Mouse (Mus musculus): Measurements from ENCODE around the gene Baiap2. TPM values are rescaled to one million over a fixed set of nuclear protein-coding genes. Genes with fewer than 3 reads are reported as not detected.

The Baiap2 gene
- total RNA-seq (2021) = 100 to 1,000 TPM; 259 to 273 TPM

GRCm38 (mm10) chr11:119942727-119943427 is at the start of gene Baiap2:
TSS of gene Baiap2 (plus strand) at chr11:119942763.
- peak; percentile 97 to 99 for DNase-seq (ENCODE audit: low spot score in 2 of 2)
- intact Hi-C loops (cut with DNase I) = loop anchor here (2.0 kb wide), 2 partner anchors 18 to 48 kb away; no protein-coding TSS in a partner anchor

- DNase-seq (ENCODE audit: low spot score in 2 of 2) = no peak
- intact Hi-C loops (cut with DNase I) = no loop called here
These were observed 48.8 kb upstream of the Baiap2 start for GRCm38 (mm10) chr11:119893667-119894236.

GRCm38 (mm10) chr11:119894634-119895033 is 47.9 kb upstream of the Baiap2 start:
- no peak for DNase-seq (ENCODE audit: low spot score in 2 of 2)
- intact Hi-C loops (cut with DNase I) = no loop called here

GRCm38 (mm10) chr11:119897041-119897440 is 45.5 kb upstream of the Baiap2 start:
- DNase-seq (ENCODE audit: low spot score in 2 of 2) = no peak
- intact Hi-C loops (cut with DNase I) = no loop called here

- no peak for DNase-seq (ENCODE audit: low spot score in 2 of 2)
- intact Hi-C loops (cut with DNase I) = no loop called here
These were observed 43.6 kb upstream of the Baiap2 start for GRCm38 (mm10) chr11:119898976-119899375.

GRCm38 (mm10) chr11:119901174-119901573 is 41.4 kb upstream of the Baiap2 start:
- intact Hi-C loops (cut with DNase I) = loop anchor here (10.0 kb wide), 1 partner anchor 596 kb away; the partner anchor contains the start of genes Card14 and Eif4a3
- DNase-seq (ENCODE audit: low spot score in 2 of 2) = no peak

GRCm38 (mm10) chr11:119902891-119903290 is 39.7 kb upstream of the Baiap2 start:
- intact Hi-C loops (cut with DNase I) = loop anchor here (10.0 kb wide), 1 partner anchor 598 kb away; the partner anchor contains the start of genes Card14 and Eif4a3
- DNase-seq (ENCODE audit: low spot score in 2 of 2) = no peak

GRCm38 (mm10) chr11:119904621-119905286 is 37.8 kb upstream of the Baiap2 start:
- DNase-seq (ENCODE audit: low spot score in 2 of 2) = peak; percentile 79 to 86
- intact Hi-C loops (cut with DNase I) = loop anchor here (1.0 to 10.0 kb wide), 3 partner anchors 387 to 600 kb away; partner anchors contain the start of genes Card14 and Eif4a3

GRCm38 (mm10) chr11:119905794-119906193 is 36.8 kb upstream of the Baiap2 start:
- DNase-seq (ENCODE audit: low spot score in 2 of 2) = peak in 1 of 2 experiments; percentile 60

GRCm38 (mm10) chr11:119907006-119907650 is 35.4 kb upstream of the Baiap2 start:
- DNase-seq (ENCODE audit: low spot score in 2 of 2) = peak; percentile 42 to 87
- intact Hi-C loops (cut with DNase I) = loop anchor here (2.0 to 10.0 kb wide), 3 partner anchors 110 to 602 kb away; partner anchors contain the start of genes Card14 and Eif4a3

More at GRCm38 (mm10) chr11:119905794-119906193, 36.8 kb upstream of the Baiap2 start:
- intact Hi-C loops (cut with DNase I) = loop anchor here (1.0 to 10.0 kb wide), 4 partner anchors 109 to 601 kb away; partner anchors contain the start of genes Card14 and Eif4a3

- intact Hi-C loops (cut with DNase I) = loop anchor here (2.0 to 10.0 kb wide), 3 partner anchors 111 to 603 kb away; partner anchors contain the start of genes Card14 and Eif4a3
- DNase-seq (ENCODE audit: low spot score in 2 of 2) = no peak
These were observed 34.9 kb upstream of the Baiap2 start for GRCm38 (mm10) chr11:119907711-119908110.

GRCm38 (mm10) chr11:119909436-119909835 is 33.1 kb upstream of the Baiap2 start:
- peak; percentile 66 to 77 for DNase-seq (ENCODE audit: low spot score in 2 of 2)

GRCm38 (mm10) chr11:119912845-119913244 is 29.7 kb upstream of the Baiap2 start:
- intact Hi-C loops (cut with DNase I) = loop anchor here (2.0 kb wide), 1 partner anchor 188 kb away; no protein-coding TSS in a partner anchor
- no peak for DNase-seq (ENCODE audit: low spot score in 2 of 2)

More at GRCm38 (mm10) chr11:119909436-119909835, 33.1 kb upstream of the Baiap2 start:
- intact Hi-C loops (cut with DNase I) = loop anchor here (1.0 to 10.0 kb wide), 3 partner anchors 82 to 605 kb away; partner anchors contain the start of genes Card14 and Eif4a3

GRCm38 (mm10) chr11:119913291-119913934 is 29.1 kb upstream of the Baiap2 start, which contains the start of gene Chmp6:
TSS of gene Chmp6 (plus strand) at chr11:119913441.
- intact Hi-C loops (cut with DNase I) = loop anchor here (2.0 kb wide), 1 partner anchor 187 kb away; no protein-coding TSS in a partner anchor
- peak; percentile 90 to 94 for DNase-seq (ENCODE audit: low spot score in 2 of 2)

GRCm38 (mm10) chr11:119913935-119914314 is 28.6 kb upstream of the Baiap2 start:
- DNase-seq (ENCODE audit: low spot score in 2 of 2) = no peak
- intact Hi-C loops (cut with DNase I) = loop anchor here (2.0 kb wide), 1 partner anchor 187 kb away; no protein-coding TSS in a partner anchor

- intact Hi-C loops (cut with DNase I) = no loop called here
- no peak for DNase-seq (ENCODE audit: low spot score in 2 of 2)
These were observed 28.2 kb upstream of the Baiap2 start for GRCm38 (mm10) chr11:119914381-119914780.

GRCm38 (mm10) chr11:119915666-119916065 is 26.9 kb upstream of the Baiap2 start:
- intact Hi-C loops (cut with DNase I) = no loop called here

GRCm38 (mm10) chr11:119916102-119916790 is 26.3 kb upstream of the Baiap2 start:
- DNase-seq (ENCODE audit: low spot score in 2 of 2) = no peak
- intact Hi-C loops (cut with DNase I) = no loop called here

More at GRCm38 (mm10) chr11:119915666-119916065, 26.9 kb upstream of the Baiap2 start:
- DNase-seq (ENCODE audit: low spot score in 2 of 2) = no peak

All from left cerebral cortex, postnatal 25 days (tissue).